Mouse (Mus musculus) liver, adult 2 months (tissue): Measurements from ENCODE around the gene Emc3.

Experiments
- CTCF ChIP-seq: fragments of 200-500 bp; IDR thresholded peaks from 2 replicates; pipeline ENCODE4 v1.5.1; 2011; ENCODE audit warnings: low read depth, low read length, control low read depth
- POLR2A ChIP-seq: fragments of 200-500 bp; IDR thresholded peaks from 2 replicates; pipeline ENCODE4 v1.6.1; 2011; ENCODE audit warnings: low read length, control low read depth; ENCODE audit not compliant: insufficient read depth; ENCODE audit errors: extremely low read depth

DNA sequence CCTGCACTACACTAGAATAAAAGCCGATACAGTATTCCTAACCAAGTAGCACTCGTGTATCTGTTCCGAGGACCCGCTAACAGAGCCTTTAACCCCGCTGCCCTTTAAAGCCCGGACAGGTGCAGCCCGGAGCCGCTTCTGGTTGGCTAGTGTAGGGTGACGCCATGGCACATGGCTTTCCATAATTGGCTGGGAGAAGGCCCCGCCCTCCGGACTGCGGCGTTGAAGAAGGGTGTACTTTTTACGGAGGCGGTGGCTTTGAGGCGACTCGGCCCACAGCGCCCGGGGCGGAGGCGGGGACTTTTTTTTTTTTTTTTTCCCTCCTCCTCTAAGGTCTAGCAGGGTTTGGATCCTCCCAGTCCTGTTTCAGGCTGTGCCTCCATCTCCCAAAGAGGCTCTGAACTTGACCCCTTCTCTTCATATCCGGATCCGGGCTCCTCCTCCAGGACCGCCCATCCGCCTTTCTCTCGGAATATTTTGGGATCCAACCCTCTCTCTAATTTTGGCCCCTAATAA is 48.3 kb downstream of the Emc3 start, which contains the start of gene Creld1:
- TF ChIP-seq POLR2A (no peak; the same call in 1 of the 2 replicates), CTCF (no peak)
